Mouse (Mus musculus) bone marrow macrophage, adult 2 months (primary cell): ENCODE measurements around the gene Stoml1. TPM values are rescaled to one million over a fixed set of nuclear protein-coding genes. Genes with fewer than 3 reads are reported as not detected.
"Not testable (repeated sequence)": the region's sequence is repeated elsewhere in the genome, so short reads cannot be mapped to it uniquely, and the experiment has no call there.

Experiments used
- H3K27ac ChIP-seq: 2 replicates; pipeline ENCODE4 v1.5.1; 2012; ENCODE audit warnings: low read depth, low read length; ENCODE audit not compliant: insufficient read depth
- H3K4me1 ChIP-seq: 2 replicates; pipeline ENCODE4 v1.6.1; 2012; ENCODE audit warnings: low read length; ENCODE audit not compliant: control insufficient read depth, insufficient read depth
- H3K4me3 ChIP-seq: 2 replicates; pipeline ENCODE4 v1.5.1; 2012; ENCODE audit warnings: mild to moderate bottlenecking, low read length, moderate library complexity; ENCODE audit not compliant: insufficient read depth
- CTCF ChIP-seq: IDR thresholded peaks from 2 replicates; pipeline ENCODE4 v1.5.1; 2012; ENCODE audit warnings: low read depth, mild to moderate bottlenecking, low read length, moderate library complexity
- POLR2A ChIP-seq: IDR thresholded peaks from 2 replicates; pipeline ENCODE4 v1.6.1; 2012; ENCODE audit warnings: mild to moderate bottlenecking, low read depth, low read length, borderline replicate concordance
- polyA plus RNA-seq: library from polyadenylated mRNA; stranded (reverse); fragments of >200 nt; gene quantifications from 2 replicates; pipeline ENCODE4 v1.2.4, GENCODE M21; 2012; ENCODE audit not compliant: missing spikeins, insufficient read depth, insufficient read length

Gene Stoml1
- polyA plus RNA-seq, 1 experiment, result 21.3 TPM

DNA sequence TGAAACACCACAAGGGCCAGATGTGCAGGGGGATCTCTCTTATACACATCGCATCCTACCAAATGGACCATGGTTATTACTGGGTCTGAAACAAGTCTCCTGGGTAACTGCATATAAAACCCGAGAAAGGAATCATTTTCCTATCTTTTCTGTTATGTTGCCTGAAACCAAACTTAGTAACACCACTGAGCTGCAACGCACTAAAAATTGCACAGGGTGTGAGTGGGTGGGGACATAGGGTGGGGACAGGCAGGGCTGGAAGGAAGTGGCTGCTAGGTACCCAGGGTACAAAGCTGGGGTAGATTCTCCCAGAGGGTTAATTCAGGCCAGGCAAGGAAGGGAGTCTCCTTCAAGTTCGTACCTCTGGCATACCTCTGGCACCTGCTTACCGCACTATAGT, 10.3 kb upstream of the Stoml1 start:
- no peak overlapping the region for H3K4me3 ChIP-seq
- TF ChIP-seq POLR2A (no peak), CTCF (no peak)
- H3K27ac ChIP-seq, result no peak overlapping the region
- peaks cover 20% of the 10 kb centered on the region for H3K4me1 ChIP-seq

DNA sequence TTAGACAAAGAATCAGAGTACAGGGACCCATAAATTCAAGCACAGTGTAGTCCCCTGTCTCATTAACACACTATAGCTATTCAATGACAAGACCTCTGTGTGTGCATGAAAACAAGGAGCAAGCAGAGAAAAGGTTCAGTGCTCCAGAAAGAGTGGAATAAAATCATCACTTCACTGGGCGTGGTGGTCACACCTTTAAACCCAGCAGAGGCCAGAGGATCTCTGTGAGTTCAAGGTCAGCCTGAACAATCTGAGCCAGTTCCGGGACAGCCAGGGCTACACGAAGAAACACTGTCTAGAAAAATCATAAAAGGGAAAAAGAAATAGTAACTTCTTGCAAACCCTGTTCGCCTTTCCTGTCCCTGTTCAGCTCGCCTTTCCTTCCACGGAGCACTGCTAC, 9.3 kb upstream of the Stoml1 start:
- Histone ChIP-seq H3K4me3 (no peak overlapping the region), H3K27ac (no peak overlapping the region), H3K4me1 (peaks cover 26% of the 10 kb centered on the region)
- TF ChIP-seq POLR2A (no peak), CTCF (no peak)

DNA sequence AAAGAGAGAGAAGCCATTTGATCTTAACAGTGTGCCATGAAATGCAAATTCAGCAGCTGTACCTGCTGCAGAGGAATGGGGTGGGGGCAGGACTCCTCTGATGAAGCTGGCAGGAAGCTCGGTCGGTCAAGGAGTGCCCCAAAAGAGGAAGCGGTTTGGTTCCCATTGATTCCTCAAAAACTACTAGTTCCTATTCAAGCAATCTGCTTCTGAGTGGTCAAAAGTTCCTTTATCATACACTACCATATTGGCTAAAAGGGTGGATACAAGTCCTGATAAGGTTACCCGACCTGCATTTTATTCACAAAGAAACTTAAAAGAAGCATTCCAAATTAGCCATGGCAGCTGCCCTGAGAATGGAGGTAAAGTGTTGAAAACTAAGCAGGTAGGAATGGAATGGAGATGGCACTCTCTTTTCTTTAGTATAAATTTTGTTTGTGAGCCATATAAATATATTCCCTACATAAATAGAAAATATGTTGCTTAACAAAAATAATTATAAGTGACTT, 6.8 kb upstream of the Stoml1 start:
- no peak overlapping the region for H3K4me3 ChIP-seq
- no peak for TF ChIP-seq POLR2A
- TF ChIP-seq CTCF, result no peak
- peaks cover 33% of the 10 kb centered on the region for H3K4me1 ChIP-seq
- H3K27ac ChIP-seq, result no peak overlapping the region

- TF ChIP-seq POLR2A (no peak), CTCF (no peak)
- H3K4me1 ChIP-seq, result peaks cover 31% of the 10 kb centered on the region
- H3K27ac ChIP-seq, result no peak overlapping the region
- H3K4me3 ChIP-seq, result no peak overlapping the region
Observed at GRCm38 (mm10) chr9:58247064-58247759, 5.8 kb upstream of the Stoml1 start.

DNA sequence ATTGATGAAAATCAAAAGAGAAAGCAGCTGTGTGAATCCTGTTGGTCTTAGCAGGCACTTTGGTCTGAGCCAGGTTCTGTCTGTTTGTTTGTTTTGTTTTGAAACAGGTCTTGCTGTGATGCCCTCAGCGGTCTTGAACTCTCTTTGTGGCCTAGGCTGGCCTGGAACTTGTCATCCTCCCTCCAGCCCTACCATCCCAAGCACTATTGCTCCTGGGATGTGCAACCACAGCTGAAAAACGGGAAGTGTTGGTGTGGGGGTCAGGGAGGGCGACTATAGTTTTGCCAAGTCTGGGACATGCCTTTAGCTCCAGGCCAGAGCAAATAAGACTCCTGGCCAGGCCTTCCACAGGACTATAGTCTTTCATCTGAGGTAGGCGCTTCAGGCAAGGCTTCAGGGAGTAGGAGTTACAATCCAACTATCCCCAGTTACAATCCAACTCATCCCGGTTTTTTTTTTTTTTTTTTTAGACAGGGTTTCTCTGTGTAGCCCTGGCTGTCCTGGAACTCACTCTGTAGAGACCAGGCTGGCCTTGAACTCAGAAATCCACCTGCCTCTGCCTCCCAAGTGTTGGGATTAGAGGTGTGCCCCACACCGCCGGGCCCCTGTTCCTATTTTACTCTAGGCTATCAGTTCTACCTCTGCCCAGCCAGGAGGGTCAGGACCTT, 4.1 kb upstream of the Stoml1 start:
- no peak for TF ChIP-seq POLR2A
- TF ChIP-seq CTCF, result no peak
- Histone ChIP-seq H3K27ac (peak overlapping the region; percentile 81), H3K4me3 (peak overlapping the region; percentile 76), H3K4me1 (peaks cover 31% of the 10 kb centered on the region)

GRCm38 (mm10) chr9:58249592-58250192, 3.3 kb upstream of the Stoml1 start, which contains the start of gene Pml:
Gene Pml (minus strand): TSS chr9:58249786.
- TF ChIP-seq POLR2A (0 out of 2 replicates have a peak, but pooled peaks have one; percentile 26), CTCF (no peak)
- Histone ChIP-seq H3K4me1 (peaks cover 37% of the 10 kb centered on the region), H3K4me3 (peak within 1 kb of the TSS; percentile 76), H3K27ac (peak within 1 kb of the TSS; percentile 81)

DNA sequence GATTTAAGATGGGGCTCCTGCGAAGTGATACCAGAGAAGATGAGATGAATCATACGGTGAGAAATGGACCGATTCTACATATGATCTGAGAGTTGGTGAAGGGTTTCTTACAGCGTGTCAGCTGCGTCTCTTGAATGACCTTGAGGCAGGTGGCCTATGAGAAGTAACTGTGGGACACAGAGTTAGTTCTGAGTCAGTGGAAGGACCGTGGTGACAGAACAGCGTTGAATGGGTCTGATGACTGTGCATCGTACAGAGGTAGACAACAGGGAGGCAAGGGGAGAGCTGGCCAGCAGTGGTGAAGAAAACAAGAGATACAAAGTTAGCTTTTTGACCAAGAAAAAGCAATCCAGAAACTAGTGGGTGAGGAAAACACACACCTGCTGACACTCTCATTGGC, 2.6 kb upstream of the Stoml1 start:
- TF ChIP-seq CTCF (no peak), POLR2A (no peak)
- peaks cover 40% of the 10 kb centered on the region for H3K4me1 ChIP-seq
- no peak overlapping the region for H3K4me3 ChIP-seq
- no peak overlapping the region for H3K27ac ChIP-seq

GRCm38 (mm10) chr9:58250730-58251129, 2.2 kb upstream of the Stoml1 start:
- not testable (repeated sequence) for H3K27ac ChIP-seq, H3K4me3 ChIP-seq
- peaks cover 44% of the 10 kb centered on the region for H3K4me1 ChIP-seq

- H3K27ac ChIP-seq, result 0 out of 2 replicates have a peak overlapping the region, but pooled peaks have one; percentile 63
- peak overlapping the region; percentile 82 for H3K4me3 ChIP-seq
- H3K4me1 ChIP-seq, result peaks cover 36% of the 10 kb centered on the region
Observed at GRCm38 (mm10) chr9:58253805-58254122, 800 bp downstream of the Stoml1 start.

- Histone ChIP-seq H3K27ac (no peak overlapping the region), H3K4me1 (peaks cover 32% of the 10 kb centered on the region), H3K4me3 (no peak overlapping the region)
- TF ChIP-seq POLR2A (no peak), CTCF (no peak)
Observed at GRCm38 (mm10) chr9:58255105-58255504, 2.1 kb downstream of the Stoml1 start.
